Mouse (Mus musculus) midbrain, embryonic 14.5 days (tissue): ENCODE data around the gene Whrn. TPM values are rescaled to one million over a fixed set of nuclear protein-coding genes. Genes with fewer than 3 reads are reported as not detected.

Experiments used
- ATAC-seq: fragments of 200-750 bp; cut with Nextera tagmentation; 2 replicates; pipeline ENCODE4 v1.8.0; 2017; ENCODE audit warnings: moderate number of reproducible peaks, moderate library complexity; ENCODE audit not compliant: low FRiP score, low TSS enrichment
- DNase-seq: peaks from one replicate; pipeline ENCODE4 v3.0.0-alpha.2; 2015
- H3K27ac ChIP-seq: fragments of 300-500 bp; sonication (generic); replicated peaks from 2 replicates; pipeline ENCODE4 v1.5.1; 2014; ENCODE audit warnings: mild to moderate bottlenecking, low read depth, low read length, moderate library complexity
- H3K27me3 ChIP-seq: fragments of 300-500 bp; sonication (generic); 2 replicates; pipeline ENCODE4 v1.6.1; 2014; ENCODE audit warnings: low read length, control low read depth, mixed read lengths; ENCODE audit not compliant: control insufficient read depth, insufficient read depth
- H3K36me3 ChIP-seq: fragments of 300-500 bp; sonication (generic); 2 replicates; pipeline ENCODE4 v1.6.1; 2014; ENCODE audit warnings: low read length, control low read depth; ENCODE audit not compliant: control insufficient read depth, insufficient read depth
- H3K4me1 ChIP-seq: fragments of 300-500 bp; sonication (generic); 2 replicates; pipeline ENCODE4 v1.6.1; 2014; ENCODE audit warnings: mild to moderate bottlenecking, antibody characterized with exemption, low read length, control low read depth; ENCODE audit not compliant: control insufficient read depth, insufficient read depth
- H3K4me2 ChIP-seq: fragments of 300-500 bp; sonication (generic); 2 replicates; pipeline ENCODE4 v1.6.1; 2014; ENCODE audit warnings: mild to moderate bottlenecking, low read length, moderate library complexity
- H3K4me3 ChIP-seq: fragments of 300-500 bp; sonication (generic); replicated peaks from 2 replicates; pipeline ENCODE4 v1.5.1; 2014; ENCODE audit warnings: low read depth, low read length
- H3K9ac ChIP-seq: fragments of 300-500 bp; sonication (generic); replicated peaks from 2 replicates; pipeline ENCODE4 v1.6.1; 2014; ENCODE audit warnings: mild to moderate bottlenecking, low read length, moderate library complexity
- H3K9me3 ChIP-seq: fragments of 300-500 bp; sonication (generic); 2 replicates; pipeline ENCODE4 v1.6.1; 2016; ENCODE audit warnings: low read length, control low read depth, mixed read lengths; ENCODE audit not compliant: control insufficient read depth
- WGBS: fragments of 180-500 bp; shearing (Covaris S2); extraction: QIAGEN DNeasy Blood & Tissue Kit; methylation state at CpG from one replicate; pipeline ENCODE4 v1.1.7; 2014; 5-methylcytosine and 5-hydroxymethylcytosine counted together
- polyA plus RNA-seq: library from polyadenylated mRNA; unstranded; fragments of >200 nt; fragmentation: Nextera tagmentation; extraction: Ambion mirVana; gene quantifications from 2 replicates; pipeline ENCODE4 v1.2.1, GENCODE M21; 2014

The Whrn gene
- polyA plus RNA-seq, 1 experiment from 2014 or later, result 7.8 TPM

GRCm38 (mm10) chr4:63409908-63410582, 85.7 kb downstream of the Whrn start:
- peak overlapping the region; percentile 59 for H3K9ac ChIP-seq
- no peaks in the 10 kb centered on the region for H3K9me3 ChIP-seq
- H3K4me1 ChIP-seq, result peaks cover 17% of the 10 kb centered on the region
- DNase-seq (peak; percentile 73), ATAC-seq (peak; percentile 72)
- no peaks in the 10 kb centered on the region for H3K36me3 ChIP-seq
- H3K27ac ChIP-seq, result peak overlapping the region; percentile 66
- H3K27me3 ChIP-seq, result no peaks in the 10 kb centered on the region
- WGBS, result under 1% methylated on average over 39 of the region's 39 CpGs
- H3K4me2 ChIP-seq, result peak overlapping the region; percentile 98
- peak overlapping the region; percentile 63 for H3K4me3 ChIP-seq

GRCm38 (mm10) chr4:63409317-63409907, 86.4 kb downstream of the Whrn start:
- ATAC-seq, result no peak
- Histone ChIP-seq H3K4me3 (peak overlapping the region; percentile 63), H3K36me3 (no peaks in the 10 kb centered on the region), H3K9me3 (no peaks in the 10 kb centered on the region), H3K4me1 (peaks cover 23% of the 10 kb centered on the region), H3K27ac (peak overlapping the region; percentile 58), H3K9ac (peak overlapping the region; percentile 59; the same call in 1 of the 2 replicates), H3K27me3 (no peaks in the 10 kb centered on the region), H3K4me2 (peak overlapping the region; percentile 98)
- WGBS, result under 1% methylated on average over 18 of the region's 18 CpGs
- DNase-seq, result peak; percentile 54

- peak; percentile 75 for DNase-seq
- no peaks in the 10 kb centered on the region for H3K27me3 ChIP-seq
- no peaks in the 10 kb centered on the region for H3K36me3 ChIP-seq
- H3K9ac ChIP-seq, result no peak overlapping the region; the same call in 1 of the 2 replicates
- peak overlapping the region; percentile 58 for H3K27ac ChIP-seq
- 0 out of 2 replicates have a peak overlapping the region, but pooled peaks have one; percentile 63 for H3K4me3 ChIP-seq
- H3K4me1 ChIP-seq, result peaks cover 31% of the 10 kb centered on the region
- peak overlapping the region; percentile 98 for H3K4me2 ChIP-seq
- peak; percentile 53 for ATAC-seq
- H3K9me3 ChIP-seq, result no peaks in the 10 kb centered on the region
- 6% methylated on average over 8 of the region's 8 CpGs for WGBS
Measured at GRCm38 (mm10) chr4:63408649-63409048, 87.1 kb downstream of the Whrn start.

- no peak overlapping the region for H3K4me3 ChIP-seq
- 43% methylated on average over 7 of the region's 7 CpGs for WGBS
- DNase-seq (peak; percentile 52), ATAC-seq (no peak)
- H3K27me3 ChIP-seq, result no peaks in the 10 kb centered on the region
- H3K4me1 ChIP-seq, result peaks cover 34% of the 10 kb centered on the region
- no peaks in the 10 kb centered on the region for H3K9me3 ChIP-seq
- H3K9ac ChIP-seq, result no peak overlapping the region; the same call in 1 of the 2 replicates
- peak overlapping the region; percentile 98 for H3K4me2 ChIP-seq
- peak overlapping the region; percentile 58; the same call in 1 of the 2 replicates for H3K27ac ChIP-seq
- no peaks in the 10 kb centered on the region for H3K36me3 ChIP-seq
Measured at GRCm38 (mm10) chr4:63408247-63408646, 87.5 kb downstream of the Whrn start.

GRCm38 (mm10) chr4:63405683-63406082, 90.1 kb downstream of the Whrn start:
- Histone ChIP-seq H3K9ac (no peak overlapping the region), H3K4me3 (no peak overlapping the region), H3K27me3 (no peaks in the 10 kb centered on the region), H3K4me1 (peaks cover 44% of the 10 kb centered on the region), H3K9me3 (no peaks in the 10 kb centered on the region), H3K4me2 (no peak overlapping the region), H3K27ac (no peak overlapping the region), H3K36me3 (no peaks in the 10 kb centered on the region)
- WGBS, result 62% methylated on average over 4 of the region's 4 CpGs
- DNase-seq, result no peak
- no peak for ATAC-seq

GRCm38 (mm10) chr4:63405051-63405450, 90.7 kb downstream of the Whrn start:
- Histone ChIP-seq H3K9ac (no peak overlapping the region), H3K4me1 (peaks cover 44% of the 10 kb centered on the region), H3K27me3 (no peaks in the 10 kb centered on the region), H3K4me2 (no peak overlapping the region), H3K36me3 (no peaks in the 10 kb centered on the region), H3K4me3 (no peak overlapping the region), H3K27ac (no peak overlapping the region; the same call in 1 of the 2 replicates), H3K9me3 (no peaks in the 10 kb centered on the region)
- WGBS, result 13% methylated on average over 7 of the region's 7 CpGs
- DNase-seq, result peak; percentile 52
- no peak for ATAC-seq

- DNase-seq (no peak), ATAC-seq (no peak)
- no peak overlapping the region for H3K4me2 ChIP-seq
- H3K27me3 ChIP-seq, result no peaks in the 10 kb centered on the region
- H3K9me3 ChIP-seq, result no peaks in the 10 kb centered on the region
- no peak overlapping the region for H3K9ac ChIP-seq
- 85% methylated on average over 7 of the region's 7 CpGs for WGBS
- H3K4me3 ChIP-seq, result no peak overlapping the region
- peaks cover 40% of the 10 kb centered on the region for H3K4me1 ChIP-seq
- no peak overlapping the region for H3K27ac ChIP-seq
- no peaks in the 10 kb centered on the region for H3K36me3 ChIP-seq
Measured at GRCm38 (mm10) chr4:63404205-63404604, 91.6 kb downstream of the Whrn start.

GRCm38 (mm10) chr4:63403040-63403959, 92.5 kb downstream of the Whrn start, which contains the start of gene Akna:
Akna (minus strand) TSS chr4:63403354.
- no peaks in the 10 kb centered on the region for H3K36me3 ChIP-seq
- no peaks in the 10 kb centered on the region for H3K9me3 ChIP-seq
- H3K27ac ChIP-seq, result peak within 1 kb of the TSS; percentile 50
- H3K4me3 ChIP-seq, result no peak within 1 kb of the TSS
- peak; percentile 68 for ATAC-seq
- no peak within 1 kb of the TSS; the same call in 1 of the 2 replicates for H3K9ac ChIP-seq
- peak within 1 kb of the TSS; percentile 40 for H3K4me2 ChIP-seq
- H3K27me3 ChIP-seq, result no peaks in the 10 kb centered on the region
- DNase-seq, result peak; percentile 83
- 15% methylated on average over 17 of the region's 17 CpGs for WGBS
- peaks cover 33% of the 10 kb centered on the region for H3K4me1 ChIP-seq
